Mouse (Mus musculus): ENCODE measurements at regions not wholly inside any gene's neighbourhood (a gene's known extent, or its start where the extent isn't known, plus 50 kb on each side); places are given as distances from the start of the nearest gene placed in this dataset.

DNA sequence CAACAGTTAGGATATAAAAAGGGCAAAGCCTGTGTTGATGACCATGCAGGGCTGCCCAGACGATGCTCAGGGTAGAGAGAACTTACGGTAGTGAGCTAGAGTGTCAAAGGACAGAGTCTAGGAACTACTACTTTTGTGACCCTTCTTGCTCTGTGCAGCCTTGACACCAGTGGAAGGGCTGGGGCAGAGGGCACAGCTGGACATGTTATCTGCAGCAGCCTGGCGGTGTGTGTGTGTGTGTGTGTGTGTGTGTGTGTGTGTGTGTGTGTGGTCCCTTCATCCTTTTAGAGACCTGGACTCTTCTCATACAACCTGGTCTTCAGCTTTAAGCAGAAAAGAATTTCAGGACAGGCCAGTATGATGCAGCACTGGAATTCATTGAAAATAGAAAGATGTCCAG is 153.6 kb downstream of the Unc5cl start:
- no peak for DNase-seq (ENCODE audit: low read depth, low spot score)
- TF ChIP-seq USF2 (IDR thresholded peaks at IDR 0.05; ENCODE audit: borderline replicate concordance in 1 of 2, insufficient read depth in 1 of 2, low read depth in 1 of 2, low read length in 2 of 2) (no peak), BHLHE40 (IDR thresholded peaks at IDR 0.05; ENCODE audit: borderline replicate concordance, low read depth, low read length) (no peak), MAZ (IDR thresholded peaks at IDR 0.05; ENCODE audit: low read depth, low read length) (no peak), ZMIZ1 (IDR thresholded peaks at IDR 0.05; ENCODE audit: low read depth, low read length) (no peak)
- Histone ChIP-seq H3K9me3 (replicated peaks; ENCODE audit: insufficient read depth, low read length) (no peaks in the 10 kb centered on the region), H3K36me3 (ENCODE audit: control insufficient read depth in 1 of 2, insufficient read depth in 2 of 2, low read length in 2 of 2) (no peaks in the 10 kb centered on the region), H3K4me1 (ENCODE audit: control insufficient read depth in 1 of 2, insufficient read depth in 2 of 2, low read length in 2 of 2) (no peaks in the 10 kb centered on the region), H3K79me2 (ENCODE audit: control insufficient read depth, insufficient read depth, low read length, poor library complexity) (no peaks in the 10 kb centered on the region), H3K27me3 (ENCODE audit: control insufficient read depth in 1 of 2, insufficient read depth in 2 of 2, low read length in 2 of 2) (no peaks in the 10 kb centered on the region), H3K4me3 (ENCODE audit: control insufficient read depth in 1 of 2, insufficient read depth in 1 of 2, low read depth in 2 of 2, low read length in 2 of 2) (no peak overlapping the region), H3K27ac (ENCODE audit: control insufficient read depth, low read depth, low read length) (no peak overlapping the region), H3K9ac (ENCODE audit: control insufficient read depth, low read depth, low read length, poor library complexity, severe bottlenecking) (no peak overlapping the region)

DNA sequence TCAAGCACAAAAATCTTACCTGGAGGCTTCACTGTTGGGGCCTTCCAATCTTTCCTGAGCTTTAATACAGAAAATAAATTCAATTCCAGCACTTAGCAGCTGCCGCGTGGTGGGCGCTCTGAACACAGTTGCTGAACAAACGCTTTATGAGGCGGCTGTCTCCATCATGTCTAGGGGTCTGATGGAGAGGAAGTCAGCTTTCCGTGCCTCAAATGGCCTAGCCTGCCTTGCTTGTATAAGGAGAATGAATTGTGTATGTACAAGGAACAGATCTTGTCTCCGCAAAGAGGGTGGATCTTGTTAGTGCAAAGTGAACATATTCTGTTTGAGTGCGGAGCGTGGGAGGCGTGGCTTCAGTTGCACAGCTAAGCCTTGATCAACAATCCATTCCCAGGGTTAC is 155.4 kb downstream of the Unc5cl start:
- H3K9me3 ChIP-seq (replicated peaks; ENCODE audit: insufficient read depth, low read length): no peaks in the 10 kb centered on the region
- DNase-seq (ENCODE audit: low read depth, low spot score): no peak
- H3K4me1 ChIP-seq (ENCODE audit: control insufficient read depth in 1 of 2, insufficient read depth in 2 of 2, low read length in 2 of 2): no peaks in the 10 kb centered on the region
- no peaks in the 10 kb centered on the region for H3K79me2 ChIP-seq (ENCODE audit: control insufficient read depth, insufficient read depth, low read length, poor library complexity)
- TF ChIP-seq RAD21 (IDR thresholded peaks at IDR 0.05; ENCODE audit: low read depth, low read length) (no peak), CTCF (IDR thresholded peaks at IDR 0.05 in 2 of 3, conservative IDR thresholded peaks at IDR 0.05 in 1 of 3; ENCODE audit: control insufficient read depth in 1 of 3, insufficient read depth in 1 of 3, low read depth in 2 of 3, low read length in 3 of 3, poor library complexity in 1 of 3, severe bottlenecking in 1 of 3) (no peak), HCFC1 (IDR thresholded peaks at IDR 0.05; ENCODE audit: low read depth, low read length) (no peak)
- no peaks in the 10 kb centered on the region for H3K27me3 ChIP-seq (ENCODE audit: control insufficient read depth in 1 of 2, insufficient read depth in 2 of 2, low read length in 2 of 2)
- no peak overlapping the region for H3K4me3 ChIP-seq (ENCODE audit: control insufficient read depth in 1 of 2, insufficient read depth in 1 of 2, low read depth in 2 of 2, low read length in 2 of 2)
- H3K36me3 ChIP-seq (ENCODE audit: control insufficient read depth in 1 of 2, insufficient read depth in 2 of 2, low read length in 2 of 2): no peaks in the 10 kb centered on the region
- no peak overlapping the region for H3K9ac ChIP-seq (ENCODE audit: control insufficient read depth, low read depth, low read length, poor library complexity, severe bottlenecking)
- no peak overlapping the region for H3K27ac ChIP-seq (ENCODE audit: control insufficient read depth, low read depth, low read length)

GRCm38 (mm10) chr17:48610806-48611205 is 156.1 kb downstream of the Unc5cl start:
- H3K79me2 ChIP-seq (ENCODE audit: control insufficient read depth, insufficient read depth, low read length, poor library complexity): no peaks in the 10 kb centered on the region
- H3K27ac ChIP-seq (ENCODE audit: control insufficient read depth, low read depth, low read length): no peak overlapping the region
- no peaks in the 10 kb centered on the region for H3K9me3 ChIP-seq (replicated peaks; ENCODE audit: insufficient read depth, low read length)
- no peak overlapping the region for H3K9ac ChIP-seq (ENCODE audit: control insufficient read depth, low read depth, low read length, poor library complexity, severe bottlenecking)
- no peaks in the 10 kb centered on the region for H3K4me1 ChIP-seq (ENCODE audit: control insufficient read depth in 1 of 2, insufficient read depth in 2 of 2, low read length in 2 of 2)
- no peaks in the 10 kb centered on the region for H3K27me3 ChIP-seq (ENCODE audit: control insufficient read depth in 1 of 2, insufficient read depth in 2 of 2, low read length in 2 of 2)
- TF ChIP-seq ZMIZ1 (IDR thresholded peaks at IDR 0.05; ENCODE audit: low read depth, low read length) (no peak), NRF1 (IDR thresholded peaks at IDR 0.05; ENCODE audit: insufficient read depth, low read depth, low read length, poor library complexity, severe bottlenecking) (no peak), USF2 (IDR thresholded peaks at IDR 0.05; ENCODE audit: borderline replicate concordance in 1 of 2, insufficient read depth in 1 of 2, low read depth in 1 of 2, low read length in 2 of 2) (no peak), SMC3 (IDR thresholded peaks at IDR 0.05; ENCODE audit: low read depth, low read length) (no peak), MYC (IDR thresholded peaks at IDR 0.05; ENCODE audit: low read depth, low read length) (no peak), BHLHE40 (IDR thresholded peaks at IDR 0.05; ENCODE audit: borderline replicate concordance, low read depth, low read length) (no peak)
- no peak overlapping the region for H3K4me3 ChIP-seq (ENCODE audit: control insufficient read depth in 1 of 2, insufficient read depth in 1 of 2, low read depth in 2 of 2, low read length in 2 of 2)
- H3K36me3 ChIP-seq (ENCODE audit: control insufficient read depth in 1 of 2, insufficient read depth in 2 of 2, low read length in 2 of 2): no peaks in the 10 kb centered on the region
- DNase-seq (ENCODE audit: low read depth, low spot score): no peak

Measured in MEL (cell line).